Mouse (Mus musculus) stomach, embryonic 14.5 days (tissue): ENCODE data around the gene Hbs1l. TPM values are rescaled to one million over a fixed set of nuclear protein-coding genes. Genes with fewer than 3 reads are reported as not detected.

Experiments used
- ATAC-seq: fragments of 200-750 bp; cut with Nextera tagmentation; 2 replicates; pipeline ENCODE4 v1.8.0; 2017; ENCODE audit warnings: low read depth, moderate TSS enrichment; ENCODE audit not compliant: insufficient number of reproducible peaks, insufficient read depth, low FRiP score
- H3K27ac ChIP-seq: fragments of 300-500 bp; sonication (generic); 2 replicates; pipeline ENCODE4 v1.5.1; 2014; ENCODE audit warnings: mild to moderate bottlenecking, low read length, moderate library complexity, mixed read lengths
- H3K27me3 ChIP-seq: fragments of 300-500 bp; sonication (generic); 2 replicates; pipeline ENCODE4 v1.6.1; 2014; ENCODE audit warnings: low read length, control low read depth, mixed read lengths; ENCODE audit not compliant: control insufficient read depth, insufficient read depth
- H3K36me3 ChIP-seq: fragments of 300-500 bp; sonication (generic); 2 replicates; pipeline ENCODE4 v1.6.1; 2014; ENCODE audit warnings: mild to moderate bottlenecking, control low read depth, low read length, moderate library complexity, mixed read lengths; ENCODE audit not compliant: control insufficient read depth, insufficient read depth
- H3K4me1 ChIP-seq: fragments of 300-500 bp; sonication (generic); 2 replicates; pipeline ENCODE4 v1.6.1; 2014; ENCODE audit warnings: low read length, control low read depth, mixed read lengths; ENCODE audit not compliant: control insufficient read depth, insufficient read depth
- H3K4me2 ChIP-seq: fragments of 300-500 bp; sonication (generic); replicated peaks from 2 replicates; pipeline ENCODE4 v1.6.1; 2014; ENCODE audit warnings: low read depth, low read length, control low read depth
- H3K4me3 ChIP-seq: fragments of 300-500 bp; sonication (generic); 2 replicates; pipeline ENCODE4 v1.5.1; 2014; ENCODE audit warnings: low read depth, low read length, control low read depth
- H3K9ac ChIP-seq: fragments of 300-500 bp; sonication (generic); replicated peaks from 2 replicates; pipeline ENCODE4 v1.6.1; 2014; ENCODE audit warnings: low read depth, mild to moderate bottlenecking, control low read depth, low read length, moderate library complexity, mixed read lengths
- H3K9me3 ChIP-seq: fragments of 300-500 bp; sonication (generic); 2 replicates; pipeline ENCODE4 v1.6.1; 2016; ENCODE audit warnings: low read depth, low read length, control low read depth; ENCODE audit not compliant: control insufficient read depth
- WGBS: fragments of 180-500 bp; shearing (Covaris S2); extraction: QIAGEN DNeasy Blood & Tissue Kit; methylation state at CpG from one replicate; pipeline ENCODE4 v1.1.7; 2014; 5-methylcytosine and 5-hydroxymethylcytosine counted together
- polyA plus RNA-seq: library from polyadenylated mRNA; unstranded; fragments of >200 nt; fragmentation: Nextera tagmentation; extraction: Ambion mirVana; gene quantifications from 2 replicates; pipeline ENCODE4 v1.2.1, GENCODE M21; 2014

Gene Hbs1l
- polyA plus RNA-seq, 1 experiment from 2014 or later = 93.4 TPM

- H3K4me3 ChIP-seq = no peak overlapping the region
- H3K9me3 ChIP-seq = no peaks in the 10 kb centered on the region
- 77% methylated on average over 2 of the region's 2 CpGs for WGBS
- H3K9ac ChIP-seq = no peak overlapping the region
- H3K4me1 ChIP-seq = no peaks in the 10 kb centered on the region
- no peak overlapping the region for H3K27ac ChIP-seq
- no peaks in the 10 kb centered on the region for H3K36me3 ChIP-seq
- H3K27me3 ChIP-seq = no peaks in the 10 kb centered on the region
- no peak overlapping the region for H3K4me2 ChIP-seq
- no peak for ATAC-seq
Measured at GRCm38 (mm10) chr10:21267452-21267851, 28.3 kb upstream of the Hbs1l start.

GRCm38 (mm10) chr10:21268786-21269410, 26.9 kb upstream of the Hbs1l start:
- Histone ChIP-seq H3K27me3 (no peaks in the 10 kb centered on the region), H3K4me3 (no peak overlapping the region), H3K9me3 (no peaks in the 10 kb centered on the region), H3K36me3 (no peaks in the 10 kb centered on the region), H3K4me2 (no peak overlapping the region), H3K9ac (no peak overlapping the region), H3K4me1 (no peaks in the 10 kb centered on the region), H3K27ac (no peak overlapping the region)
- peak; percentile 84; the same call in 1 of the 2 replicates for ATAC-seq
- 74% methylated on average over 6 of the region's 6 CpGs for WGBS

- Histone ChIP-seq H3K36me3 (no peaks in the 10 kb centered on the region), H3K4me1 (no peaks in the 10 kb centered on the region), H3K4me3 (no peak overlapping the region), H3K27me3 (no peaks in the 10 kb centered on the region), H3K27ac (no peak overlapping the region), H3K9ac (no peak overlapping the region), H3K4me2 (no peak overlapping the region), H3K9me3 (no peaks in the 10 kb centered on the region)
- 86% methylated on average over 2 of the region's 2 CpGs for WGBS
- no peak for ATAC-seq
Measured at GRCm38 (mm10) chr10:21269920-21270319, 25.9 kb upstream of the Hbs1l start.

GRCm38 (mm10) chr10:21270905-21271304, 24.9 kb upstream of the Hbs1l start:
- H3K9me3 ChIP-seq = no peaks in the 10 kb centered on the region
- H3K9ac ChIP-seq = no peak overlapping the region
- ATAC-seq = no peak

GRCm38 (mm10) chr10:21271310-21271709, 24.5 kb upstream of the Hbs1l start:
- H3K9ac ChIP-seq = no peak overlapping the region
- no peaks in the 10 kb centered on the region for H3K36me3 ChIP-seq
- H3K27me3 ChIP-seq = no peaks in the 10 kb centered on the region
- WGBS = 90% methylated on average over 2 of the region's 2 CpGs
- H3K4me1 ChIP-seq = no peaks in the 10 kb centered on the region
- H3K27ac ChIP-seq = no peak overlapping the region
- no peak overlapping the region for H3K4me3 ChIP-seq
- H3K9me3 ChIP-seq = no peaks in the 10 kb centered on the region
- ATAC-seq = no peak
- H3K4me2 ChIP-seq = no peak overlapping the region

More at GRCm38 (mm10) chr10:21270905-21271304, 24.9 kb upstream of the Hbs1l start:
- Histone ChIP-seq H3K4me3 (no peak overlapping the region), H3K4me2 (no peak overlapping the region), H3K27me3 (no peaks in the 10 kb centered on the region), H3K4me1 (no peaks in the 10 kb centered on the region), H3K36me3 (no peaks in the 10 kb centered on the region), H3K27ac (no peak overlapping the region)
- 87% methylated on average over 5 of the region's 5 CpGs for WGBS

GRCm38 (mm10) chr10:21271785-21272184, 24.0 kb upstream of the Hbs1l start:
- Histone ChIP-seq H3K4me3 (no peak overlapping the region), H3K27ac (no peak overlapping the region), H3K4me1 (no peaks in the 10 kb centered on the region), H3K4me2 (no peak overlapping the region), H3K36me3 (no peaks in the 10 kb centered on the region), H3K9ac (no peak overlapping the region), H3K9me3 (no peaks in the 10 kb centered on the region), H3K27me3 (no peaks in the 10 kb centered on the region)
- ATAC-seq = no peak
- 71% methylated on average over 6 of the region's 6 CpGs for WGBS

GRCm38 (mm10) chr10:21287243-21288127, 8.3 kb upstream of the Hbs1l start:
- H3K9ac ChIP-seq = no peak overlapping the region
- 47% methylated on average over 10 of the region's 10 CpGs for WGBS

GRCm38 (mm10) chr10:21291228-21291627, 4.6 kb upstream of the Hbs1l start:
- H3K4me3 ChIP-seq = no peak overlapping the region
- no peak overlapping the region for H3K27ac ChIP-seq
- no peak for ATAC-seq
- WGBS = 52% methylated on average over 4 of the region's 4 CpGs
- H3K4me1 ChIP-seq = no peaks in the 10 kb centered on the region
- no peaks in the 10 kb centered on the region for H3K27me3 ChIP-seq
- H3K36me3 ChIP-seq = no peaks in the 10 kb centered on the region
- H3K9ac ChIP-seq = no peak overlapping the region
- no peaks in the 10 kb centered on the region for H3K9me3 ChIP-seq
- no peak overlapping the region for H3K4me2 ChIP-seq

More at GRCm38 (mm10) chr10:21287243-21288127, 8.3 kb upstream of the Hbs1l start:
- no peaks in the 10 kb centered on the region for H3K27me3 ChIP-seq
- H3K4me1 ChIP-seq = no peaks in the 10 kb centered on the region
- no peaks in the 10 kb centered on the region for H3K36me3 ChIP-seq
- no peak overlapping the region for H3K27ac ChIP-seq
- H3K4me3 ChIP-seq = no peak overlapping the region
- ATAC-seq = no peak
- no peaks in the 10 kb centered on the region for H3K9me3 ChIP-seq
- no peak overlapping the region for H3K4me2 ChIP-seq
